Mouse (Mus musculus) midbrain, embryonic 14.5 days (tissue): Measurements from ENCODE around the gene C1s2. TPM values are rescaled to one million over a fixed set of nuclear protein-coding genes. Genes with fewer than 3 reads are reported as not detected.

Experiments used
- ATAC-seq: fragments of 200-750 bp; cut with Nextera tagmentation; 2 replicates; pipeline ENCODE4 v1.8.0; 2017; ENCODE audit warnings: moderate number of reproducible peaks, moderate library complexity; ENCODE audit not compliant: low FRiP score, low TSS enrichment
- DNase-seq: peaks from one replicate; pipeline ENCODE4 v3.0.0-alpha.2; 2015
- H3K27ac ChIP-seq: fragments of 300-500 bp; sonication (generic); replicated peaks from 2 replicates; pipeline ENCODE4 v1.5.1; 2014; ENCODE audit warnings: mild to moderate bottlenecking, low read depth, low read length, moderate library complexity
- H3K27me3 ChIP-seq: fragments of 300-500 bp; sonication (generic); 2 replicates; pipeline ENCODE4 v1.6.1; 2014; ENCODE audit warnings: low read length, control low read depth, mixed read lengths; ENCODE audit not compliant: control insufficient read depth, insufficient read depth
- H3K36me3 ChIP-seq: fragments of 300-500 bp; sonication (generic); 2 replicates; pipeline ENCODE4 v1.6.1; 2014; ENCODE audit warnings: low read length, control low read depth; ENCODE audit not compliant: control insufficient read depth, insufficient read depth
- H3K4me1 ChIP-seq: fragments of 300-500 bp; sonication (generic); 2 replicates; pipeline ENCODE4 v1.6.1; 2014; ENCODE audit warnings: mild to moderate bottlenecking, antibody characterized with exemption, low read length, control low read depth; ENCODE audit not compliant: control insufficient read depth, insufficient read depth
- H3K4me2 ChIP-seq: fragments of 300-500 bp; sonication (generic); 2 replicates; pipeline ENCODE4 v1.6.1; 2014; ENCODE audit warnings: mild to moderate bottlenecking, low read length, moderate library complexity
- H3K4me3 ChIP-seq: fragments of 300-500 bp; sonication (generic); replicated peaks from 2 replicates; pipeline ENCODE4 v1.5.1; 2014; ENCODE audit warnings: low read depth, low read length
- H3K9ac ChIP-seq: fragments of 300-500 bp; sonication (generic); replicated peaks from 2 replicates; pipeline ENCODE4 v1.6.1; 2014; ENCODE audit warnings: mild to moderate bottlenecking, low read length, moderate library complexity
- H3K9me3 ChIP-seq: fragments of 300-500 bp; sonication (generic); 2 replicates; pipeline ENCODE4 v1.6.1; 2016; ENCODE audit warnings: low read length, control low read depth, mixed read lengths; ENCODE audit not compliant: control insufficient read depth
- WGBS: fragments of 180-500 bp; shearing (Covaris S2); extraction: QIAGEN DNeasy Blood & Tissue Kit; methylation state at CpG from one replicate; pipeline ENCODE4 v1.1.7; 2014; 5-methylcytosine and 5-hydroxymethylcytosine counted together
- polyA plus RNA-seq: library from polyadenylated mRNA; unstranded; fragments of >200 nt; fragmentation: Nextera tagmentation; extraction: Ambion mirVana; gene quantifications from 2 replicates; pipeline ENCODE4 v1.2.1, GENCODE M21; 2014

Gene C1s2
- polyA plus RNA-seq, 1 experiment from 2014 or later: 0.08 TPM

GRCm38 (mm10) chr6:124670281-124670900 lies 34.5 kb upstream of the C1s2 start:
- Histone ChIP-seq H3K36me3 (no peaks in the 10 kb centered on the region), H3K4me3 (no peak overlapping the region), H3K27me3 (no peaks in the 10 kb centered on the region), H3K27ac (no peak overlapping the region), H3K9ac (no peak overlapping the region), H3K4me1 (no peaks in the 10 kb centered on the region), H3K9me3 (no peaks in the 10 kb centered on the region), H3K4me2 (no peak overlapping the region)
- WGBS: 89% methylated on average over 7 of the region's 7 CpGs
- no peak for DNase-seq
- ATAC-seq: no peak

GRCm38 (mm10) chr6:124669234-124669859 lies 33.5 kb upstream of the C1s2 start:
- H3K4me3 ChIP-seq: no peak overlapping the region
- DNase-seq (no peak), ATAC-seq (no peak)
- no peaks in the 10 kb centered on the region for H3K27me3 ChIP-seq
- H3K36me3 ChIP-seq: no peaks in the 10 kb centered on the region
- H3K4me2 ChIP-seq: no peak overlapping the region
- 95% methylated on average over 11 of the region's 11 CpGs for WGBS
- no peak overlapping the region for H3K27ac ChIP-seq
- no peaks in the 10 kb centered on the region for H3K9me3 ChIP-seq
- H3K9ac ChIP-seq: no peak overlapping the region
- H3K4me1 ChIP-seq: no peaks in the 10 kb centered on the region

GRCm38 (mm10) chr6:124665011-124665410 lies 29.1 kb upstream of the C1s2 start:
- H3K36me3 ChIP-seq: no peaks in the 10 kb centered on the region
- no peaks in the 10 kb centered on the region for H3K9me3 ChIP-seq
- no peaks in the 10 kb centered on the region for H3K27me3 ChIP-seq
- no peaks in the 10 kb centered on the region for H3K4me1 ChIP-seq
- H3K4me2 ChIP-seq: no peak overlapping the region
- no peak overlapping the region for H3K4me3 ChIP-seq
- ATAC-seq (no peak), DNase-seq (no peak)
- H3K27ac ChIP-seq: no peak overlapping the region
- 96% methylated on average over 10 of the region's 10 CpGs for WGBS
- no peak overlapping the region for H3K9ac ChIP-seq

GRCm38 (mm10) chr6:124664256-124664655 lies 28.4 kb upstream of the C1s2 start:
- Histone ChIP-seq H3K4me3 (no peak overlapping the region), H3K4me2 (peak overlapping the region; percentile 67; the same call in 1 of the 2 replicates), H3K27ac (no peak overlapping the region), H3K4me1 (no peaks in the 10 kb centered on the region), H3K9ac (no peak overlapping the region), H3K27me3 (no peaks in the 10 kb centered on the region), H3K36me3 (no peaks in the 10 kb centered on the region), H3K9me3 (no peaks in the 10 kb centered on the region)
- ATAC-seq: no peak
- WGBS: 88% methylated on average over 7 of the region's 7 CpGs
- DNase-seq: no peak

GRCm38 (mm10) chr6:124663424-124663795 lies 27.5 kb upstream of the C1s2 start:
- Histone ChIP-seq H3K27me3 (no peaks in the 10 kb centered on the region), H3K9ac (peak overlapping the region; percentile 68), H3K9me3 (no peaks in the 10 kb centered on the region), H3K4me2 (peak overlapping the region; percentile 67), H3K36me3 (no peaks in the 10 kb centered on the region), H3K27ac (peak overlapping the region; percentile 72), H3K4me3 (peak overlapping the region; percentile 63), H3K4me1 (no peaks in the 10 kb centered on the region)
- DNase-seq (no peak), ATAC-seq (no peak)
- 20% methylated on average over 13 of the region's 13 CpGs for WGBS

GRCm38 (mm10) chr6:124662477-124663423 lies 26.9 kb upstream of the C1s2 start, which contains the start of gene Lpcat3:
Gene Lpcat3, plus strand, starts transcription at chr6:124663027.
- Histone ChIP-seq H3K36me3 (no peaks in the 10 kb centered on the region), H3K9me3 (no peaks in the 10 kb centered on the region), H3K27me3 (no peaks in the 10 kb centered on the region), H3K4me2 (peak within 1 kb of the TSS; percentile 67), H3K27ac (peak within 1 kb of the TSS; percentile 72), H3K4me3 (peak within 1 kb of the TSS; percentile 63), H3K4me1 (no peaks in the 10 kb centered on the region), H3K9ac (peak within 1 kb of the TSS; percentile 68)
- ATAC-seq (peak; percentile 97), DNase-seq (peak; percentile 98)
- WGBS: under 1% methylated on average over 76 of the region's 87 CpGs

- DNase-seq (no peak), ATAC-seq (no peak)
- H3K27ac ChIP-seq: peak overlapping the region; percentile 72
- H3K27me3 ChIP-seq: no peaks in the 10 kb centered on the region
- H3K36me3 ChIP-seq: no peaks in the 10 kb centered on the region
- H3K4me3 ChIP-seq: peak overlapping the region; percentile 63
- H3K9me3 ChIP-seq: no peaks in the 10 kb centered on the region
- no peaks in the 10 kb centered on the region for H3K4me1 ChIP-seq
- WGBS: 26% methylated on average over 6 of the region's 6 CpGs
- peak overlapping the region; percentile 68 for H3K9ac ChIP-seq
- peak overlapping the region; percentile 67 for H3K4me2 ChIP-seq
Observed at GRCm38 (mm10) chr6:124661995-124662394, 26.1 kb upstream of the C1s2 start.

GRCm38 (mm10) chr6:124661156-124661806 lies 25.4 kb upstream of the C1s2 start:
- Histone ChIP-seq H3K27ac (no peak overlapping the region), H3K9me3 (no peaks in the 10 kb centered on the region), H3K4me2 (no peak overlapping the region), H3K9ac (no peak overlapping the region), H3K4me1 (no peaks in the 10 kb centered on the region), H3K4me3 (no peak overlapping the region), H3K36me3 (no peaks in the 10 kb centered on the region), H3K27me3 (no peaks in the 10 kb centered on the region)
- ATAC-seq: no peak
- WGBS: 92% methylated on average over 4 of the region's 4 CpGs
- DNase-seq: no peak
